Mouse (Mus musculus) liver, embryonic 14.5 days (tissue): ENCODE data around the gene 1190002N15Rik.

Experiments
- CTCF ChIP-seq: IDR thresholded peaks from 2 replicates; pipeline ENCODE4 v1.5.1; 2016; ENCODE audit warnings: antibody characterized with exemption, low read depth, control low read depth
- EP300 ChIP-seq: IDR thresholded peaks from 2 replicates; pipeline ENCODE4 v1.6.1; 2016; ENCODE audit warnings: antibody characterized with exemption, low read depth

GRCm38 (mm10) chr9:94529146-94529746 is 8.6 kb downstream of the 1190002N15Rik start:
- no peak for TF ChIP-seq EP300
- TF ChIP-seq CTCF, result no peak
